Mouse (Mus musculus) cerebellum, postnatal 14 days (tissue): ENCODE measurements around the gene Lrrc66.

Experiments used
- DNase-seq, 2 experiments: peaks; one replicate each; pipeline ENCODE4 v3.0.0; 2021; ENCODE audit warnings: mixed read lengths in 2 of 2

Lrrc66 gene

GRCm38 (mm10) chr5:73556733-73557425, 75.4 kb downstream of the Lrrc66 start:
- no peak for DNase-seq
